Mouse (Mus musculus) stomach, postnatal 0 days (tissue): Measurements from ENCODE around the gene Slc15a2.

Source experiments
- CTCF ChIP-seq: IDR thresholded peaks from 2 replicates; pipeline ENCODE4 v1.5.1; 2016; ENCODE audit warnings: antibody characterized with exemption, low read depth, mild to moderate bottlenecking, moderate library complexity
- EP300 ChIP-seq: optimal IDR thresholded peaks from 2 replicates; pipeline ENCODE3; 2016; ENCODE audit warnings: antibody characterized with exemption

- TF ChIP-seq EP300 (no peak), CTCF (no peak)
Measured at GRCm38 (mm10) chr16:36790166-36790565, 5.4 kb upstream of the Slc15a2 start.
